8 mouse cellular contexts compared by ENCODE assay signal in genomic region chr19:53310348-53310747, GRCm38 (mm10). TPM values are rescaled to one million over a fixed set of nuclear protein-coding genes. Genes with fewer than 3 reads are reported as not detected.
DNase-seq lines count a peak whose midpoint lies in the region; ATAC-seq and TF ChIP-seq lines count a peak whose summit lies in the region.

Mxi1 (plus strand) TSS chr19:53310518.

- peak; percentile 69 for ATAC-seq in lung, embryonic 16.5 days (ENCODE audit: low read depth)

- H3K4me2 ChIP-seq in lung, embryonic 16.5 days (ENCODE audit: low read depth, low read length): peak within 1 kb of the TSS; percentile 84

- peaks cover 67% of the 10 kb centered on the region for H3K4me1 ChIP-seq in hindbrain, embryonic 10.5 days (replicated peaks)
- H3K4me1 ChIP-seq in lung, embryonic 16.5 days (replicated peaks; ENCODE audit: control insufficient read depth, insufficient read depth, low read length): peaks cover 9% of the 10 kb centered on the region
- peaks cover 10% of the 10 kb centered on the region for H3K4me1 ChIP-seq in olfactory bulb, adult 2 months (ENCODE audit: control insufficient read depth, insufficient read depth, low read length)
- peaks cover 3% of the 10 kb centered on the region for H3K4me1 ChIP-seq in thymus, adult 2 months (replicated peaks; ENCODE audit: control insufficient read depth, insufficient read depth, low read length)

- H3K36me3 ChIP-seq in hindbrain, embryonic 10.5 days: no peaks in the 10 kb centered on the region
- H3K36me3 ChIP-seq in lung, embryonic 16.5 days (ENCODE audit: control insufficient read depth, insufficient read depth, low read length): no peaks in the 10 kb centered on the region
- H3K36me3 ChIP-seq in thymus, adult 2 months (ENCODE audit: control insufficient read depth, insufficient read depth, low read length): no peaks in the 10 kb centered on the region

- peak; percentile 87 for DNase-seq in Muller cell, postnatal 12 days (ENCODE audit: inconsistent ontology term)
- peak; percentile 87 to 92 for DNase-seq in cerebellum, postnatal 10 days
- peak; percentile 58 to 79 for DNase-seq in frontal cortex, postnatal 10 days (ENCODE audit: low spot score in 2 of 2)
- DNase-seq in hindbrain, embryonic 10.5 days (ENCODE audit: low spot score): peak; percentile 92
- peak; percentile 85 for DNase-seq in layer of hippocampus, adult 9-11 months
- peak; percentile 64 for DNase-seq in thymus, adult 2 months

- peak within 1 kb of the TSS; percentile 78 for H3K9ac ChIP-seq in lung, embryonic 16.5 days (ENCODE audit: low read length)

- no peaks in the 10 kb centered on the region for H3K9me3 ChIP-seq in hindbrain, embryonic 10.5 days
- no peaks in the 10 kb centered on the region for H3K9me3 ChIP-seq in lung, embryonic 16.5 days (ENCODE audit: control insufficient read depth, low read length)

- peak within 1 kb of the TSS; percentile 97 for H3K27ac ChIP-seq in hindbrain, embryonic 10.5 days
- peak within 1 kb of the TSS; percentile 95 for H3K27ac ChIP-seq in lung, embryonic 16.5 days (ENCODE audit: low read length)
- H3K27ac ChIP-seq in olfactory bulb, adult 2 months (ENCODE audit: insufficient read depth, low read depth, low read length): peak within 1 kb of the TSS; percentile 76
- H3K27ac ChIP-seq in thymus, adult 2 months (ENCODE audit: control insufficient read depth, insufficient read depth, low read length): peak within 1 kb of the TSS; percentile 22; the same call in 1 of the 2 replicates

- H3K4me3 ChIP-seq in hindbrain, embryonic 10.5 days: peak within 1 kb of the TSS; percentile 92
- H3K4me3 ChIP-seq in lung, embryonic 16.5 days (ENCODE audit: low read length): peak within 1 kb of the TSS; percentile 86
- H3K4me3 ChIP-seq in olfactory bulb, adult 2 months (ENCODE audit: insufficient read depth, low read depth, low read length): peak within 1 kb of the TSS; percentile 98
- peak within 1 kb of the TSS; percentile 98 for H3K4me3 ChIP-seq in thymus, adult 2 months (ENCODE audit: control insufficient read depth, insufficient read depth, low read length)

- TF ChIP-seq POLR2A in olfactory bulb, adult 2 months (IDR thresholded peaks at IDR 0.05; ENCODE audit: insufficient read depth, low read depth, low read length): peak; percentile 51
- TF ChIP-seq POLR2A in thymus, adult 2 months (IDR thresholded peaks at IDR 0.05; ENCODE audit: control insufficient read depth, extremely low read depth, insufficient read depth, low read length, poor library complexity): no peak; the same call in 1 of the 2 replicates

- under 1% methylated on average over 38 of the region's 38 CpGs for WGBS in hindbrain, embryonic 10.5 days
- WGBS in lung, embryonic 16.5 days: under 1% methylated on average over 38 of the region's 38 CpGs
- under 1% methylated on average over 38 of the region's 38 CpGs for WGBS in olfactory bulb, adult 2 months
- WGBS in thymus, adult 2 months: 1% methylated on average over 38 of the region's 38 CpGs

- no peak for TF ChIP-seq CTCF in olfactory bulb, adult 2 months (IDR thresholded peaks at IDR 0.05; ENCODE audit: insufficient read depth, low read depth, low read length)
- TF ChIP-seq CTCF in thymus, adult 2 months (IDR thresholded peaks at IDR 0.05; ENCODE audit: borderline replicate concordance, control insufficient read depth, extremely low read depth, insufficient read depth, low read length, poor library complexity): peak; percentile 39; the same call in 1 of the 2 replicates

- no peaks in the 10 kb centered on the region; the same call in 1 of the 2 replicates for H3K27me3 ChIP-seq in hindbrain, embryonic 10.5 days (ENCODE audit: insufficient read depth, poor library complexity, severe bottlenecking)
- H3K27me3 ChIP-seq in lung, embryonic 16.5 days (ENCODE audit: control insufficient read depth, insufficient read depth, low read depth, low read length): no peaks in the 10 kb centered on the region
- no peaks in the 10 kb centered on the region for H3K27me3 ChIP-seq in thymus, adult 2 months (ENCODE audit: control insufficient read depth, insufficient read depth, low read length)

RNA-seq across cellular contexts. Expression of gene Mxi1, which starts in this region (rescaled TPM):
- 33.3 and 47.9 TPM in 2 replicates for polyA plus RNA-seq in hindbrain, embryonic 10.5 days (2016; fragmentation: Nextera tagmentation; extraction: Ambion mirVana)
- 20.2 and 22.6 TPM in 2 replicates for polyA plus RNA-seq in lung, embryonic 16.5 days (2015; fragmentation: Nextera tagmentation; extraction: Ambion mirVana)
- polyA plus RNA-seq in olfactory bulb, adult 2 months (2012; ENCODE audit: insufficient read depth, insufficient read length, low replicate concordance, missing spikeins): not detected in 2 replicates
- 29.1 and 31.9 TPM in 2 replicates for polyA plus RNA-seq in thymus, adult 2 months (2012; rRNA removed)

Comparison
In these comparisons a context has a peak if more than half of its experiments do, and no peak if none do; other contexts are left out.
1. Peak in every context shown above with its lines: DNase-seq, ATAC-seq, H3K4me3 ChIP-seq and H3K27ac ChIP-seq.
2. H3K27ac ChIP-seq: peak in every context shown above with its lines; median percentile 97 in hindbrain, embryonic 10.5 days; 95 in lung, embryonic 16.5 days; 76 in olfactory bulb, adult 2 months; 22 in thymus, adult 2 months.